10 mouse cellular contexts compared by ENCODE assay signal in the genomic region with DNA sequence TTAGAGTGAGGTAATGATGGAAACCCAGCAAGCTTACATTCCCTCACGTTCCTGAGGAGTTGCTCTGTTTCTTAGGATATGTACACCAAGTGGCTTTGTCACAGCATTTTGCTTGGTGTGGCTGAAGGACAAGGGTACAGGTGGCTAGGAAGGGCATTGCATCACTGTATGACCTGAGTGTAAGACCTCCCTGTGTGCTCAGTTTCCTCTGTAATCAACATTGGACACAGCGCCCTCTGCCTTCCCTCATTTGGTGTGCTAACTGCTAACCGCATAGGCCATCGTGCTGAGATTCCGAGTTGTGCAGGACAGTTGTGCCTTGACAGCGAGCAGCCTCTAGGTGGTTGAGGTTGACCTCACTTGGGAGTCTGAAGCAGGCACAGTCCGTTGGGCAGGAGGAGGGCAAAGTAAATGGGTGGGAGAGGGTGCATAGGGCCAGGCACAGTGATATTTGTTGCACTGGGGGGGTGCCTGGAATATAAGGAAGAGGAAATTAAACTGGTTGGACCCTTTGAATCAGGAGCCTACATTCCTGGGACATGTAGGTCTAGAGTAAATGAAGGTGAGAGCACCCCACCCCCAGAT. TPM values are rescaled to one million over a fixed set of nuclear protein-coding genes. Genes with fewer than 3 reads are reported as not detected.
DNase-seq lines count a peak whose midpoint lies in the region; ATAC-seq and TF ChIP-seq lines count a peak whose summit lies in the region.
"Had no signal": no experiment of that assay in that cellular context is flagged by ENCODE, and none has a peak within 500 bp of the region (broad histone marks: within the 10 kb centered on the region; RNA-seq: fewer than 3 reads in every experiment).

No protein-coding gene starts in this region.

- no peaks in the 10 kb centered on the region; the same call in 1 of the 2 replicates for H3K36me3 ChIP-seq in heart, embryonic 15.5 days
- no peaks in the 10 kb centered on the region for H3K36me3 ChIP-seq in ES-Bruce4 (ENCODE audit: control insufficient read depth, insufficient read depth, low read length, poor library complexity, severe bottlenecking)
- H3K36me3 ChIP-seq in liver, embryonic 14.5 days (replicated peaks; ENCODE audit: control insufficient read depth, insufficient read depth, low read depth), result no peaks in the 10 kb centered on the region
- H3K36me3 ChIP-seq: neural tube, embryonic 12.5 days had no signal

- no peak for TF ChIP-seq POLR2A in ES-Bruce4 (IDR thresholded peaks at IDR 0.05; ENCODE audit: insufficient read depth, low read length)
- no peak for TF ChIP-seq POLR2A in bone marrow macrophage, adult 2 months (IDR thresholded peaks at IDR 0.05; ENCODE audit: borderline replicate concordance, low read depth, low read length)

- H3K4me3 ChIP-seq in heart, embryonic 15.5 days, result no peak overlapping the region
- no peak overlapping the region for H3K4me3 ChIP-seq in ES-Bruce4 (ENCODE audit: low read depth, low read length)
- no peak overlapping the region for H3K4me3 ChIP-seq in bone marrow macrophage, adult 2 months (ENCODE audit: insufficient read depth, low read length)
- H3K4me3 ChIP-seq in liver, embryonic 14.5 days (ENCODE audit: insufficient read depth in 1 of 2, low read depth in 2 of 2, low read length in 2 of 2), result no peak overlapping the region
- H3K4me3 ChIP-seq: neural tube, embryonic 12.5 days had no signal

- ATAC-seq in heart, embryonic 15.5 days (replicated peaks; ENCODE audit: insufficient number of reproducible peaks, insufficient read depth, low FRiP score, low read depth), result 0 out of 2 replicates have a peak, but pooled peaks have one; percentile 19
- peak; percentile 32; the same call in 1 of the 2 replicates for ATAC-seq in liver, embryonic 14.5 days (ENCODE audit: insufficient read depth)

- no peak overlapping the region for H3K4me2 ChIP-seq in heart, embryonic 15.5 days
- peak overlapping the region; percentile 34 for H3K4me2 ChIP-seq in liver, embryonic 14.5 days (ENCODE audit: low read depth)
- H3K4me2 ChIP-seq: neural tube, embryonic 12.5 days had no signal

- H3K9ac ChIP-seq in heart, embryonic 15.5 days, result no peak overlapping the region
- H3K9ac ChIP-seq in ES-Bruce4 (ENCODE audit: low read depth, poor library complexity, severe bottlenecking), result no peak overlapping the region
- H3K9ac ChIP-seq in liver, embryonic 14.5 days (replicated peaks), result peak overlapping the region; percentile 27; the same call in 1 of the 2 replicates
- H3K9ac ChIP-seq: neural tube, embryonic 12.5 days had no signal

- no peak for TF ChIP-seq EP300 in ES-Bruce4 (IDR thresholded peaks at IDR 0.05; ENCODE audit: insufficient read depth, low read depth, low read length)
- no peak for TF ChIP-seq EP300 in liver, embryonic 14.5 days (IDR thresholded peaks at IDR 0.05; ENCODE audit: low read depth)

- DNase-seq in heart, adult 8-10 months (ENCODE audit: low spot score), result no peak
- DNase-seq in liver, embryonic 14.5 days (ENCODE audit: low read depth in 3 of 3, low spot score in 3 of 3), result no peak
- DNase-seq in adrenal gland, adult 18-20 months (ENCODE audit: low spot score in 2 of 2), result no peak
- DNase-seq in adrenal gland, adult (ENCODE audit: inconsistent age in 2 of 2, low spot score in 1 of 2), result no peak
- DNase-seq in urinary bladder, postnatal 36 days (ENCODE audit: low spot score in 2 of 2), result no peak
- DNase-seq: thymus, postnatal 36 days had no signal

- WGBS in heart, embryonic 15.5 days, result 55% methylated on average over 7 of the region's 7 CpGs
- 46% methylated on average over 7 of the region's 7 CpGs for WGBS in liver, embryonic 14.5 days (ENCODE audit: insufficient replicate concordance)

- no peaks in the 10 kb centered on the region for H3K9me3 ChIP-seq in heart, embryonic 15.5 days (replicated peaks)
- no peaks in the 10 kb centered on the region for H3K9me3 ChIP-seq in ES-Bruce4 (replicated peaks; ENCODE audit: control insufficient read depth, insufficient read depth, low read length, poor library complexity, severe bottlenecking)
- H3K9me3 ChIP-seq in liver, embryonic 14.5 days (ENCODE audit: control insufficient read depth, low read length), result no peaks in the 10 kb centered on the region
- H3K9me3 ChIP-seq: neural tube, embryonic 12.5 days had no signal

- peak; percentile 87 for TF ChIP-seq CTCF in ES-Bruce4 (IDR thresholded peaks at IDR 0.05; ENCODE audit: low read depth, low read length)
- 0 out of 2 replicates have a peak, but pooled peaks have one; percentile 13 for TF ChIP-seq CTCF in bone marrow macrophage, adult 2 months (IDR thresholded peaks at IDR 0.05; ENCODE audit: low read depth, low read length)
- peak; percentile 73 for TF ChIP-seq CTCF in liver, embryonic 14.5 days (IDR thresholded peaks at IDR 0.05; ENCODE audit: low read depth)

- H3K4me1 ChIP-seq in heart, embryonic 15.5 days (replicated peaks), result peaks cover 45% of the 10 kb centered on the region
- H3K4me1 ChIP-seq in ES-Bruce4 (ENCODE audit: control insufficient read depth, insufficient read depth, low read length), result peaks cover 8% of the 10 kb centered on the region
- H3K4me1 ChIP-seq in bone marrow macrophage, adult 2 months (ENCODE audit: control insufficient read depth, insufficient read depth, low read length), result peaks cover 50% of the 10 kb centered on the region
- peaks cover 19 to 33% of the 10 kb centered on the region in 2 experiments for H3K4me1 ChIP-seq in liver, embryonic 14.5 days (replicated peaks; ENCODE audit: control insufficient read depth in 2 of 2, insufficient read depth in 2 of 2, low read length in 1 of 2)
- H3K4me1 ChIP-seq: neural tube, embryonic 12.5 days had no signal

- H3K27ac ChIP-seq in heart, embryonic 15.5 days, result peak overlapping the region; percentile 64
- no peak overlapping the region for H3K27ac ChIP-seq in ES-Bruce4 (ENCODE audit: insufficient read depth, low read length)
- H3K27ac ChIP-seq in bone marrow macrophage, adult 2 months (ENCODE audit: insufficient read depth, low read depth, low read length), result peak overlapping the region; percentile 10; the same call in 1 of the 2 replicates
- peak overlapping the region; percentile 24; the same call in 1 of the 2 replicates for H3K27ac ChIP-seq in liver, embryonic 14.5 days
- H3K27ac ChIP-seq: neural tube, embryonic 12.5 days had no signal

- H3K27me3 ChIP-seq in heart, embryonic 15.5 days, result no peaks in the 10 kb centered on the region
- no peaks in the 10 kb centered on the region for H3K27me3 ChIP-seq in ES-Bruce4 (ENCODE audit: control insufficient read depth, insufficient read depth, low read length, poor library complexity, severe bottlenecking)
- no peaks in the 10 kb centered on the region for H3K27me3 ChIP-seq in liver, embryonic 14.5 days (ENCODE audit: control insufficient read depth, insufficient read depth, low read length)
- H3K27me3 ChIP-seq: neural tube, embryonic 12.5 days had no signal

RNA-seq across cellular contexts. Expression of gene Mgrn1, which starts 11.2 kb away (rescaled TPM):
- 101 and 112 TPM in 2 replicates for polyA plus RNA-seq in heart, embryonic 15.5 days (2015; fragmentation: Nextera tagmentation; extraction: Ambion mirVana)
- 100 to 1,000 TPM; 166 to 200 (median 185) TPM for total RNA-seq in heart, adult 8-10 months (2022)
- 46.6 and 47.8 TPM in 2 replicates for polyA plus RNA-seq in ES-Bruce4 (2011; ENCODE audit: insufficient read depth, insufficient read length, low read depth, missing spikeins)
- 66.4 and 75.4 TPM in 2 replicates for polyA plus RNA-seq in bone marrow macrophage, adult 2 months (2012; ENCODE audit: insufficient read depth, insufficient read length, missing spikeins)
- polyA plus RNA-seq in liver, embryonic 14.5 days (2012; rRNA removed), result 15.7 and 16.3 TPM in 2 replicates
- polyA plus RNA-seq in liver, embryonic 14.5 days (2014; fragmentation: Nextera tagmentation; extraction: Ambion mirVana), result 17.6 and 18.0 TPM in 2 replicates
- 10 to 100 TPM; 83.7 to 86.4 TPM for total RNA-seq in adrenal gland, adult 18-20 months (2021)

RNA-seq across cellular contexts. Expression of gene Ubald1, which starts 17.1 kb away (rescaled TPM):
- polyA plus RNA-seq in heart, embryonic 15.5 days (2015; fragmentation: Nextera tagmentation; extraction: Ambion mirVana), result 24.7 and 29.7 TPM in 2 replicates
- total RNA-seq in heart, adult 8-10 months (2022), result 10 to 100 TPM; 14.6 to 20.6 (median 19.2) TPM
- polyA plus RNA-seq in ES-Bruce4 (2011; ENCODE audit: insufficient read depth, insufficient read length, low read depth, missing spikeins), result 31.1 and 32.7 TPM in 2 replicates
- 68.4 and 72.6 TPM in 2 replicates for polyA plus RNA-seq in bone marrow macrophage, adult 2 months (2012; ENCODE audit: insufficient read depth, insufficient read length, missing spikeins)
- polyA plus RNA-seq in liver, embryonic 14.5 days (2012; rRNA removed), result 5.4 and 6.7 TPM in 2 replicates
- polyA plus RNA-seq in liver, embryonic 14.5 days (2014; fragmentation: Nextera tagmentation; extraction: Ambion mirVana), result 9.0 and 9.5 TPM in 2 replicates
- 10 to 100 TPM; 33.3 to 39.0 TPM for total RNA-seq in adrenal gland, adult 18-20 months (2021)

RNA-seq across cellular contexts. Expression of gene Nudt16l1, which starts 41.3 kb away (rescaled TPM):
- 97.4 and 122 TPM in 2 replicates for polyA plus RNA-seq in heart, embryonic 15.5 days (2015; fragmentation: Nextera tagmentation; extraction: Ambion mirVana)
- 10 to 100 TPM; 14.2 to 20.0 (median 16.6) TPM for total RNA-seq in heart, adult 8-10 months (2022)
- 37.8 and 41.0 TPM in 2 replicates for polyA plus RNA-seq in ES-Bruce4 (2011; ENCODE audit: insufficient read depth, insufficient read length, low read depth, missing spikeins)
- polyA plus RNA-seq in bone marrow macrophage, adult 2 months (2012; ENCODE audit: insufficient read depth, insufficient read length, missing spikeins), result 44.3 and 55.0 TPM in 2 replicates
- polyA plus RNA-seq in liver, embryonic 14.5 days (2012; rRNA removed), result 28.8 and 33.0 TPM in 2 replicates
- 51.8 and 52.1 TPM in 2 replicates for polyA plus RNA-seq in liver, embryonic 14.5 days (2014; fragmentation: Nextera tagmentation; extraction: Ambion mirVana)
- total RNA-seq in adrenal gland, adult 18-20 months (2021), result 10 to 100 TPM; 46.1 to 62.3 TPM

Comparison
In these comparisons a context has a peak if more than half of its experiments do, and no peak if none do; other contexts are left out.
1. CTCF ChIP-seq: peak in every context shown above with its lines; median percentile 87 in ES-Bruce4; 73 in liver, embryonic 14.5 days; 13 in bone marrow macrophage, adult 2 months.